In genomic region chr13:77548386-77548695, GRCm38 (mm10) we compare ENCODE assay signal across 10 mouse cellular contexts.
DNase-seq lines count a peak whose midpoint lies in the region; ATAC-seq and TF ChIP-seq lines count a peak whose summit lies in the region.
"Had no signal": no experiment of that assay in that cellular context is flagged by ENCODE, and none has a peak within 500 bp of the region (broad histone marks: within the 10 kb centered on the region; RNA-seq: fewer than 3 reads in every experiment).

No protein-coding gene starts in this region.

- no peaks in the 10 kb centered on the region for H3K36me3 ChIP-seq in heart, embryonic 13.5 days
- H3K36me3 ChIP-seq in forebrain, postnatal 0 days (ENCODE audit: insufficient read depth): no peaks in the 10 kb centered on the region
- no peaks in the 10 kb centered on the region for H3K36me3 ChIP-seq in midbrain, embryonic 13.5 days

- H3K4me1 ChIP-seq in heart, embryonic 13.5 days: no peaks in the 10 kb centered on the region
- H3K4me1 ChIP-seq in forebrain, postnatal 0 days (ENCODE audit: insufficient read depth): no peaks in the 10 kb centered on the region
- peaks cover 7% of the 10 kb centered on the region; the same call in 1 of the 2 replicates for H3K4me1 ChIP-seq in midbrain, embryonic 13.5 days (replicated peaks)
- H3K4me1 ChIP-seq in lung, adult 2 months (ENCODE audit: control insufficient read depth, insufficient read depth, low read length): no peaks in the 10 kb centered on the region

- DNase-seq in heart, adult 11 months: no peak
- peak; percentile 16 for DNase-seq in ZHBTc4 (ENCODE audit: low read depth, low spot score)
- DNase-seq in forebrain, postnatal 0 days: peak; percentile 6
- no peak for DNase-seq in frontal cortex, adult 2 months (ENCODE audit: extremely low spot score in 1 of 2, low spot score in 1 of 2)
- DNase-seq in left cerebral cortex, adult 9 months (ENCODE audit: low spot score in 2 of 2): no peak
- no peak for DNase-seq in lung, adult 2 months

- H3K9me3 ChIP-seq in heart, embryonic 13.5 days: no peaks in the 10 kb centered on the region
- no peaks in the 10 kb centered on the region for H3K9me3 ChIP-seq in forebrain, postnatal 0 days (ENCODE audit: low read length)
- no peaks in the 10 kb centered on the region for H3K9me3 ChIP-seq in midbrain, embryonic 13.5 days

- H3K4me3 ChIP-seq in heart, embryonic 13.5 days: no peak overlapping the region
- H3K4me3 ChIP-seq in forebrain, postnatal 0 days (ENCODE audit: low read depth, low read length): peak overlapping the region; percentile 5; the same call in 1 of the 2 replicates
- peak overlapping the region; percentile 20 for H3K4me3 ChIP-seq in midbrain, embryonic 13.5 days (replicated peaks)
- no peak overlapping the region for H3K4me3 ChIP-seq in lung, adult 2 months (replicated peaks; ENCODE audit: extremely low read depth, low read depth, low read length)

- H3K27me3 ChIP-seq in heart, embryonic 13.5 days (replicated peaks): no peaks in the 10 kb centered on the region
- H3K27me3 ChIP-seq in forebrain, postnatal 0 days (ENCODE audit: insufficient read depth, low read length): no peaks in the 10 kb centered on the region
- no peaks in the 10 kb centered on the region for H3K27me3 ChIP-seq in midbrain, embryonic 13.5 days

- peak overlapping the region; percentile 13; the same call in 1 of the 2 replicates for H3K4me2 ChIP-seq in heart, embryonic 13.5 days
- H3K4me2 ChIP-seq in forebrain, postnatal 0 days (ENCODE audit: low read depth): peak overlapping the region; percentile 28
- peak overlapping the region; percentile 45 for H3K4me2 ChIP-seq in midbrain, embryonic 13.5 days (replicated peaks)
- H3K4me2 ChIP-seq: heart, embryonic 11.5 days had no signal

- no peak for ATAC-seq in heart, embryonic 13.5 days (ENCODE audit: extremely low read depth, insufficient number of reproducible peaks, low FRiP score, low TSS enrichment)
- peak; percentile 43; the same call in 1 of the 2 replicates for ATAC-seq in forebrain, postnatal 0 days
- peak; percentile 94 for ATAC-seq in midbrain, embryonic 13.5 days

- TF ChIP-seq POLR2A in lung, adult 2 months (IDR thresholded peaks at IDR 0.05; ENCODE audit: borderline replicate concordance, extremely low read depth, low read depth, low read length): no peak

- WGBS in heart, embryonic 13.5 days: 26% methylated on average over 3 of the region's 3 CpGs
- 7% methylated on average over 3 of the region's 3 CpGs for WGBS in forebrain, postnatal 0 days
- 0% methylated on average over 3 of the region's 3 CpGs for WGBS in midbrain, embryonic 13.5 days
- WGBS in lung, adult 2 months: 33% methylated on average over 3 of the region's 3 CpGs

- no peak for TF ChIP-seq CTCF in forebrain, postnatal 0 days (IDR thresholded peaks at IDR 0.05; ENCODE audit: low read depth)
- TF ChIP-seq CTCF in lung, adult 2 months (IDR thresholded peaks at IDR 0.05; ENCODE audit: insufficient read depth, low read length): no peak

- H3K9ac ChIP-seq in heart, embryonic 13.5 days: no peak overlapping the region
- no peak overlapping the region for H3K9ac ChIP-seq in forebrain, postnatal 0 days
- H3K9ac ChIP-seq in midbrain, embryonic 13.5 days (replicated peaks): 0 out of 2 replicates have a peak overlapping the region, but pooled peaks have one; percentile 39

- no peak overlapping the region for H3K27ac ChIP-seq in heart, embryonic 13.5 days (replicated peaks)
- H3K27ac ChIP-seq in forebrain, postnatal 0 days (ENCODE audit: low read depth, low read length): no peak overlapping the region
- H3K27ac ChIP-seq in midbrain, embryonic 13.5 days: no peak overlapping the region
- H3K27ac ChIP-seq: macrophage had no signal

Comparison
In these comparisons a context has a peak if more than half of its experiments do, and no peak if none do; other contexts are left out.
1. H3K4me3 ChIP-seq: peak in forebrain, postnatal 0 days (single experiment) and midbrain, embryonic 13.5 days (single experiment); none in heart, embryonic 13.5 days (single experiment) and lung, adult 2 months (single experiment).
2. DNase-seq: peak in ZHBTc4 (single experiment) and forebrain, postnatal 0 days (single experiment); none in heart, adult 11 months (single experiment), frontal cortex, adult 2 months (0 of 2), left cerebral cortex, adult 9 months (0 of 2) and lung, adult 2 months (single experiment).
3. Peak in every context shown above with its lines, with median percentiles within 50 percentile points of each other: H3K4me2 ChIP-seq.